Mouse (Mus musculus) retina, embryonic 14.5 days (tissue): ENCODE results near the gene Slc25a38.
A peak's percentile ranks its signal among the peaks of the same experiment; 100 is the strongest.

Experiments used
- DNase-seq: peaks from one replicate; pipeline ENCODE4 v3.0.0-alpha.2; 2015; ENCODE audit warnings: low spot score

The Slc25a38 gene

GRCm38 (mm10) chr9:120149222-120149828 lies 39.2 kb downstream of the Slc25a38 start, which contains the start of gene Mobp:
Gene Mobp, plus strand, starts transcription at chr9:120149707.
- DNase-seq = no peak

GRCm38 (mm10) chr9:120151152-120151551 lies 41.0 kb downstream of the Slc25a38 start:
- no peak for DNase-seq

GRCm38 (mm10) chr9:120151906-120152399 lies 41.8 kb downstream of the Slc25a38 start:
- no peak for DNase-seq

GRCm38 (mm10) chr9:120158047-120158446 lies 47.9 kb downstream of the Slc25a38 start:
- no peak for DNase-seq

- DNase-seq = peak; percentile 13
Measured at GRCm38 (mm10) chr9:120163862-120164261, 53.7 kb downstream of the Slc25a38 start.

GRCm38 (mm10) chr9:120167826-120168225 lies 57.7 kb downstream of the Slc25a38 start:
- DNase-seq = no peak

- DNase-seq = peak; percentile 80
Measured at GRCm38 (mm10) chr9:120171295-120171694, 61.1 kb downstream of the Slc25a38 start.
